Mouse (Mus musculus) lung, postnatal 0 days (tissue): ENCODE results near the gene Txnl4b. TPM values are rescaled to one million over a fixed set of nuclear protein-coding genes. Genes with fewer than 3 reads are reported as not detected.

Source experiments
- ATAC-seq: fragments of 200-750 bp; cut with Nextera tagmentation; 2 replicates; pipeline ENCODE4 v1.8.0; 2017; ENCODE audit warnings: moderate library complexity
- DNase-seq: peaks from one replicate; pipeline ENCODE4 v3.0.0-alpha.2; 2016; ENCODE audit warnings: low spot score
- H3K27ac ChIP-seq: fragments of 300-500 bp; sonication (generic); 2 replicates; pipeline ENCODE4 v1.5.1; 2014; ENCODE audit warnings: antibody characterized with exemption, mild to moderate bottlenecking, low read length, mixed read lengths
- H3K27me3 ChIP-seq: fragments of 300-500 bp; sonication (generic); replicated peaks from 2 replicates; pipeline ENCODE4 v1.6.1; 2014; ENCODE audit warnings: low read length, mixed read lengths; ENCODE audit not compliant: insufficient read depth
- H3K36me3 ChIP-seq: fragments of 300-500 bp; sonication (generic); 2 replicates; pipeline ENCODE4 v1.6.1; 2014; ENCODE audit warnings: low read length, mixed read lengths; ENCODE audit not compliant: insufficient read depth
- H3K4me1 ChIP-seq: fragments of 300-500 bp; sonication (generic); 2 replicates; pipeline ENCODE4 v1.6.1; 2014; ENCODE audit warnings: antibody characterized with exemption, low read depth, low read length, mixed read lengths; ENCODE audit not compliant: insufficient read depth
- H3K4me2 ChIP-seq: fragments of 300-500 bp; sonication (generic); replicated peaks from 2 replicates; pipeline ENCODE4 v1.6.1; 2014; ENCODE audit warnings: low read depth, mild to moderate bottlenecking, low read length, moderate library complexity, mixed read lengths
- H3K4me3 ChIP-seq: fragments of 300-500 bp; sonication (generic); 2 replicates; pipeline ENCODE4 v1.5.1; 2014; ENCODE audit warnings: low read depth, low read length
- H3K9ac ChIP-seq: fragments of 300-500 bp; sonication (generic); replicated peaks from 2 replicates; pipeline ENCODE4 v1.6.1; 2014; ENCODE audit warnings: low read depth, mild to moderate bottlenecking
- H3K9me3 ChIP-seq: fragments of 300-500 bp; sonication (generic); 2 replicates; pipeline ENCODE4 v1.6.1; 2016; ENCODE audit warnings: low read length, mixed read lengths
- CTCF ChIP-seq: IDR thresholded peaks from 2 replicates; pipeline ENCODE4 v1.5.1; 2016; ENCODE audit warnings: antibody characterized with exemption, mild to moderate bottlenecking
- EP300 ChIP-seq: IDR thresholded peaks from 2 replicates; pipeline ENCODE4 v1.6.1; 2016; ENCODE audit warnings: antibody characterized with exemption, mild to moderate bottlenecking, control low read depth
- WGBS: fragments of 180-500 bp; shearing (Covaris S2); extraction: QIAGEN DNeasy Blood & Tissue Kit; methylation state at CpG from one replicate; pipeline ENCODE4 v1.1.7; 2014; 5-methylcytosine and 5-hydroxymethylcytosine counted together
- polyA plus RNA-seq: library from polyadenylated mRNA; unstranded; fragments of >200 nt; fragmentation: Nextera tagmentation; extraction: Ambion mirVana; gene quantifications from 2 replicates; pipeline ENCODE4 v1.2.1, GENCODE M21; 2015

Txnl4b gene
- polyA plus RNA-seq, 1 experiment from 2014 or later, result 25.0 TPM

DNA sequence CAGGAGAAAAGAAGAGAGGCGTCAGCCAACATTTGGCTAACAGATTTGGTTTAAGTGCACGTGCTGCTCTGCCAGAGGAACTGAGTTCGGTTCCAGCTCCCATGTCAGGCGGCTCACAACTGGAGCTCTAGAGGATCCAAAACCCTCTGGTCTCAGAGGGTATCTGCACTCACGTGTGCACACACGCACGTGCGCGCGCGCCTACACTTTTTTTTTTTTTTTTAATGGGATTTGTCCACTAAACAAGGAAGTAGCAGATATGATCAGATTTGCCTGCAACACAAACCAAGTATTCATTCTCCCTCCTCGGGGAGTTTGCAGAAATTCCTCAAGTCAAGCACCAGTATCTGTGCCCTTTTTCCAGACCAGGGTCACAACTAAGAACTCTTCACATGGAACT, 42.0 kb downstream of the Txnl4b start:
- H3K27ac ChIP-seq, result no peak overlapping the region

DNA sequence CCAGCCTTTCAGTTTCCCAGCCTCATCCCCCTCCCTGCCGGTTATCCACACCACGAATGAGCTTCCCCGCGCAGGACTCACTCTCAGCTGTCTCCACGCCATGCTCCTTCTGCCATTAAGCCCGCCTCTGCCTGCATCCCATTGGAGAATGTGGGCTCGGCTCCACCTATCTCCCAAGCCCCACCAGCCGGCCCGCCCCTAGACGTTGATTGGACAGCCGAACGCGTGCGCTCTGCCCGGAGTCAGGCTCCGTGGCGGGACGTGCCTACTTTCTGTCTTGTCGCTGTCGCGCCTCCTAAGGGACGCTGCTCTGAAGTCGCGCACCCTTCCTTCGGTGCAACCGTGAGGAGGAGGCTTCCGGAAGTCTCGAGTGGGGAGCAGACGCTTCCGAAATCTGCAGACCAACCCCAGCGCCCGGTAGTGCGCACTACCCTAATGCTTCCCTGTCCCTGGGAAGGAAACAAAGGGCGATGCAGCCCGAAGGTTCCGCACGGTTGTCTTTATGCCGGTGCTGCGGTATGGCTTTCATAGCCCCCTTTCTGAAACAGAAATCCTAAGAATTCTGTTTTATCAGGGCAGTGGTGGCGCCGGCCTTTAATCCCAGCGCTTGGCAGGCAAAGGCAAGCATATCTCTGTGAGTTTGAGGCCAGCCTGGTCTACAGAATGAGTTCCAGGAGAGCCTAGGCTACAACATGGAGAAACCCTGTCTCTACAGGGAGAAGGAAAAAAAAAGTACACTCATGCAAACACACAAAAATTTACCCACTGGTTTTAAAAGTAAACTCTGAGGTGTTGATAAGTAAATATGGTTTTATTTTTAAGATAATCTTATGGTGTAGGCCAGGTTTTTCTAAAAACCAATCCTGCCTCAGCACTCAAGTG, 42.8 kb downstream of the Txnl4b start, which contains the start of gene Dhodh:
Gene Dhodh (minus strand): TSS at position 403 of the 882 bp plus-strand sequence.
- H3K4me1 ChIP-seq, result 0 out of 2 replicates have a peak, but pooled peaks cover 11% of the 10 kb centered on the region
- H3K27me3 ChIP-seq, result no peaks in the 10 kb centered on the region
- DNase-seq (peak; percentile 97), ATAC-seq (peak; percentile 99)
- H3K9me3 ChIP-seq, result no peaks in the 10 kb centered on the region
- H3K36me3 ChIP-seq, result peaks cover 5% of the 10 kb centered on the region; the same call in 1 of the 2 replicates
- peak within 1 kb of the TSS; percentile 83 for H3K4me2 ChIP-seq
- TF ChIP-seq EP300 (0 out of 2 replicates have a peak, but pooled peaks have one; percentile 59), CTCF (peak; percentile 48)
- H3K9ac ChIP-seq, result peak within 1 kb of the TSS; percentile 74
- H3K27ac ChIP-seq, result peak within 1 kb of the TSS; percentile 97
- WGBS, result under 1% methylated on average over 42 of the region's 42 CpGs
- peak within 1 kb of the TSS; percentile 60 for H3K4me3 ChIP-seq

More for the DNA sequence above, 42.0 kb downstream of the Txnl4b start:
- Histone ChIP-seq H3K9ac (peak overlapping the region; percentile 74), H3K9me3 (no peaks in the 10 kb centered on the region), H3K4me3 (peak overlapping the region; percentile 60), H3K27me3 (no peaks in the 10 kb centered on the region), H3K36me3 (peaks cover 5% of the 10 kb centered on the region; the same call in 1 of the 2 replicates), H3K4me1 (0 out of 2 replicates have a peak, but pooled peaks cover 11% of the 10 kb centered on the region), H3K4me2 (peak overlapping the region; percentile 83)
- no peak for TF ChIP-seq CTCF
- TF ChIP-seq EP300, result no peak
- ATAC-seq (no peak), DNase-seq (no peak)
- 8% methylated on average over 12 of the region's 12 CpGs for WGBS

DNA sequence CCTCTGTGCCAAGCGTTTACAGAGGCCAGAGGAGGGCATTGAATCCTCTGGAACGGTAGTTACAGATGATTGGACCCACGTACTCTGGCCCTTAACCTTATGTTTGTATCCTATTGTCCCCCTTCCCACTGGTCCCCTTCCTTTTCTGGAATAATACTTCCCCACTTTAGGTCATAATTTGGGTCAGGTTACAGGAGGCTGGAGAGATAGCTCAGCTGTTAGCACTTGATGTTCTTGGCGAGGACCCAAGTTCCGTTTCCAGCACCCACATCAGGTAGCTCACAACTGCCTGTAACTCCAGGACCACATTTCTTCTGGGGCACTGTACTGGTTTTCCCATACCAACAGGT, 43.4 kb downstream of the Txnl4b start:
- peak overlapping the region; percentile 83 for H3K4me2 ChIP-seq
- DNase-seq (peak; percentile 54), ATAC-seq (no peak)
- H3K27ac ChIP-seq, result peak overlapping the region; percentile 97
- H3K4me1 ChIP-seq, result 0 out of 2 replicates have a peak, but pooled peaks cover 11% of the 10 kb centered on the region
- 5% methylated on average over 5 of the region's 5 CpGs for WGBS
- H3K36me3 ChIP-seq, result 0 out of 2 replicates have a peak, but pooled peaks cover under 1% of the 10 kb centered on the region
- no peaks in the 10 kb centered on the region for H3K9me3 ChIP-seq
- TF ChIP-seq EP300 (no peak), CTCF (no peak)
- no peaks in the 10 kb centered on the region for H3K27me3 ChIP-seq
- peak overlapping the region; percentile 74 for H3K9ac ChIP-seq
- peak overlapping the region; percentile 60 for H3K4me3 ChIP-seq

DNA sequence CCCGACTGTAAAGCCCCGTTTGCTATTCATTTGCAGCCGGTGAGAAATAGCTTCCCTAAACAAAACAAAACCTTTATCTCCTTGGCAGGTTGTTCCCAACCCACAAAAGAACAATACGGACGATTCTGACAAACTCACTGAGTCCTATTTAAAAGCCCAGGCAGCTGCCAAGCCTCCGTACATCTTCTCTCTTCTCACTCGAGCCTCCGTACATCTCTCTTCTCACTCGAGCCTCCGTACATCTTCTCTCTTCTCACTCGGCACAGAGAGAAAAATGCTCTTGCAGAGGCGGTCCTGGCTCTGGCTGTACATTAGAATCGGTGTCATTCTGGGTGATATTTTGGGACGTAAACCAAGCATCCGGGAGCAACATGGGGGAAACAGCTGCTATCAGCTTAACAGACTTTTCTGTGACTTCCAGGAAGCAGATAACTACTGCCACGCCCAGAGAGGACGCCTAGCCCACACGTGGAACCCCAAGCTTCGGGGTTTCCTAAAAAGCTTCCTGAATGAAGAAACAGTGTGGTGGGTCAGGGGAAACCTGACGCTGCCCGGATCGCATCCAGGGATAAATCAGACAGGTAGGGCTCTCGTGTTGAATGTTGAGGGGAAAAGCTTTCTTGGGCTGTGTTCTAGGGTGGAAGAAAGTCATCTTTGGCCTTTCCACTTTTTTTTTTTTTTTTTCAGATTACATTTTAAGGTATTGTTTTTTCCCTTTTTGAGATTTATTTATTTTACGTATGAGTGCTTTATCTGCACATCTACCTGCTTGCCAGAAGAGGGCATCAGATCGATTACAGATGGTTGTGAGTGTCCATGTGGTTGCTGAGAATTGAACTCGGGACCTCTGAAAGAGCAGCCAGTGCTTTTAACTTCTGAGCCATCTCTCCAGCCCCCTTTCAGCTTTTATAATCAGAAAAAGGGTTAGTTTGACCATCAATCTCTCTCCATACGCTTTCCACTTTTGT, 48.8 kb downstream of the Txnl4b start, which contains the start of gene Pkd1l3:
Gene Pkd1l3 (plus strand): TSS at position 275 of the 968 bp plus-strand sequence.
- 48% methylated on average over 27 of the region's 27 CpGs for WGBS
- H3K4me2 ChIP-seq, result peak within 1 kb of the TSS; percentile 8
- no peak; the same call in 1 of the 2 replicates for ATAC-seq

DNA sequence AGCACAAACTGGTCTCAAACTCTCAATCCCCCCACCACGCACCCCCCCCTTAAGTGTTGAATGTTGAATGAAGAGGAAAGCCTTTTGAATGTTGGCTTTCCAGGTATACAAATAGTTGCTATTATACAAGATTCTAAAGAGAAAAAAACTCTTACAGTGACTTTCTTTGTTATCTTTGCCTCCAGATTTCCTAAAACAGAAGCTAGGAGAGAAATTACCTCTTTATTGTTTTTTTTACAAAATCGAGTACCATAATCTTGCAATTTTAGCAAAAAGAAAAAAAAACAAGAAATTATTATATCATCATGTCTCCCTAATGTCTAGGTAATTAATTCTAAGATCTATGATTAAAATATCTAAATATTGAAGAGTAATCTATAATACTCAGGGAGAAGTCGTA, 49.9 kb downstream of the Txnl4b start:
- no peaks in the 10 kb centered on the region for H3K27me3 ChIP-seq
- no peak overlapping the region for H3K4me2 ChIP-seq
- no peaks in the 10 kb centered on the region for H3K9me3 ChIP-seq
- no peak overlapping the region for H3K4me3 ChIP-seq
- TF ChIP-seq EP300 (no peak), CTCF (no peak)
- no peaks in the 10 kb centered on the region for H3K36me3 ChIP-seq
- H3K9ac ChIP-seq, result no peak overlapping the region
- WGBS, result 82% methylated on average over 3 of the region's 3 CpGs
- H3K27ac ChIP-seq, result no peak overlapping the region
- H3K4me1 ChIP-seq, result no peaks in the 10 kb centered on the region
- ATAC-seq, result no peak
- no peak for DNase-seq

More for the DNA sequence above, 48.8 kb downstream of the Txnl4b start, which contains the start of gene Pkd1l3:
- DNase-seq, result no peak
- no peaks in the 10 kb centered on the region for H3K9me3 ChIP-seq
- H3K9ac ChIP-seq, result 0 out of 2 replicates have a peak within 1 kb of the TSS, but pooled peaks have one; percentile 16
- H3K27ac ChIP-seq, result no peak within 1 kb of the TSS
- H3K27me3 ChIP-seq, result no peaks in the 10 kb centered on the region
- H3K4me3 ChIP-seq, result no peak within 1 kb of the TSS; the same call in 1 of the 2 replicates
- no peaks in the 10 kb centered on the region for H3K36me3 ChIP-seq
- TF ChIP-seq EP300, result no peak
- TF ChIP-seq CTCF, result peak; percentile 22; the same call in 1 of the 2 replicates
- no peaks in the 10 kb centered on the region for H3K4me1 ChIP-seq

Other genes with a start within 250 kb of the Txnl4b start
- gene Pmfbp1, start 71.9 kb upstream of the Txnl4b start, polyA plus RNA-seq, result not detected in 2 replicates
- gene Dhx38, start within 50 bp of the Txnl4b start, polyA plus RNA-seq, result 12.5 and 12.7 TPM in 2 replicates
- gene Hp, start 13.3 kb downstream of the Txnl4b start, polyA plus RNA-seq, result 703 and 838 TPM in 2 replicates
- gene Dhodh, start 42.8 kb downstream of the Txnl4b start, polyA plus RNA-seq, result 16.2 and 18.5 TPM in 2 replicates
- gene Pkd1l3, start 48.6 kb downstream of the Txnl4b start, polyA plus RNA-seq, result 0.07 and 0.13 TPM in 2 replicates
- gene Ist1, start 127.4 kb downstream of the Txnl4b start, polyA plus RNA-seq, result 91.3 and 105 TPM in 2 replicates
- gene Zfp821, start 139.7 kb downstream of the Txnl4b start, polyA plus RNA-seq, result 13.2 and 14.4 TPM in 2 replicates
- gene Atxn1l, start 171.8 kb downstream of the Txnl4b start, polyA plus RNA-seq, result 3.9 and 4.8 TPM in 2 replicates
- gene Ap1g1, start 212.7 kb downstream of the Txnl4b start, polyA plus RNA-seq, result 22.4 and 24.7 TPM in 2 replicates